Mouse (Mus musculus) limb, embryonic 10.5 days (tissue): ENCODE results near the gene Cdh9. TPM values are rescaled to one million over a fixed set of nuclear protein-coding genes. Genes with fewer than 3 reads are reported as not detected.

Experiments
- DNase-seq: peaks from one replicate; pipeline ENCODE4 v3.0.0-alpha.2; 2017; ENCODE audit warnings: low spot score
- H3K27ac ChIP-seq: fragments of 300-500 bp; sonication (generic); 2 replicates; pipeline ENCODE4 v1.5.1; 2016; ENCODE audit warnings: mild to moderate bottlenecking
- H3K27me3 ChIP-seq: fragments of 300-500 bp; sonication (generic); 2 replicates; pipeline ENCODE4 v1.6.1; 2016; ENCODE audit warnings: low read depth, mild to moderate bottlenecking; ENCODE audit not compliant: poor library complexity, severe bottlenecking
- H3K36me3 ChIP-seq: fragments of 300-500 bp; sonication (generic); 2 replicates; pipeline ENCODE4 v1.6.1; 2016; ENCODE audit warnings: mild to moderate bottlenecking, moderate library complexity
- H3K4me1 ChIP-seq: fragments of 300-500 bp; sonication (generic); 2 replicates; pipeline ENCODE4 v1.6.1; 2016
- H3K4me3 ChIP-seq: fragments of 300-500 bp; sonication (generic); 2 replicates; pipeline ENCODE4 v1.5.1; 2016; ENCODE audit warnings: mild to moderate bottlenecking, moderate library complexity
- H3K9me3 ChIP-seq: fragments of 300-500 bp; sonication (generic); replicated peaks from 2 replicates; pipeline ENCODE4 v1.6.1; 2016; ENCODE audit warnings: mild to moderate bottlenecking
- WGBS: fragments of 180-500 bp; shearing (Covaris S2); methylation state at CpG from one replicate; pipeline ENCODE4 v1.1.7; 2016; 5-methylcytosine and 5-hydroxymethylcytosine counted together
- polyA plus RNA-seq: library from polyadenylated mRNA; unstranded; fragments of >200 nt; fragmentation: Nextera tagmentation; extraction: Ambion mirVana; gene quantifications from 2 replicates; pipeline ENCODE4 v1.2.1, GENCODE M21; 2016

Cdh9 gene
- polyA plus RNA-seq, 1 experiment from 2014 or later, result 0.24 TPM

GRCm38 (mm10) chr15:16896674-16897073 is 168.1 kb downstream of the Cdh9 start:
- no peak for DNase-seq
- 87% methylated on average over 1 of the region's 1 CpGs for WGBS

More at GRCm38 (mm10) chr15:16896674-16897073, 168.1 kb downstream of the Cdh9 start:
- Histone ChIP-seq H3K27ac (no peak overlapping the region), H3K4me1 (no peaks in the 10 kb centered on the region), H3K27me3 (no peaks in the 10 kb centered on the region), H3K4me3 (no peak overlapping the region), H3K36me3 (no peaks in the 10 kb centered on the region), H3K9me3 (no peaks in the 10 kb centered on the region)
